Mouse (Mus musculus) megakaryocyte, embryonic 14.5 days (primary cell): ENCODE data around the gene Tma16.

Experiments
- FLI1 ChIP-seq: IDR thresholded peaks from 2 replicates; pipeline ENCODE4 v1.6.1; 2012; ENCODE audit warnings: low read length, inconsistent platforms, mixed read lengths
- GATA1 ChIP-seq: IDR thresholded peaks from 3 replicates; pipeline ENCODE4 v1.6.1; 2012; ENCODE audit warnings: mixed read lengths, low read length, inconsistent platforms, borderline replicate concordance

DNA sequence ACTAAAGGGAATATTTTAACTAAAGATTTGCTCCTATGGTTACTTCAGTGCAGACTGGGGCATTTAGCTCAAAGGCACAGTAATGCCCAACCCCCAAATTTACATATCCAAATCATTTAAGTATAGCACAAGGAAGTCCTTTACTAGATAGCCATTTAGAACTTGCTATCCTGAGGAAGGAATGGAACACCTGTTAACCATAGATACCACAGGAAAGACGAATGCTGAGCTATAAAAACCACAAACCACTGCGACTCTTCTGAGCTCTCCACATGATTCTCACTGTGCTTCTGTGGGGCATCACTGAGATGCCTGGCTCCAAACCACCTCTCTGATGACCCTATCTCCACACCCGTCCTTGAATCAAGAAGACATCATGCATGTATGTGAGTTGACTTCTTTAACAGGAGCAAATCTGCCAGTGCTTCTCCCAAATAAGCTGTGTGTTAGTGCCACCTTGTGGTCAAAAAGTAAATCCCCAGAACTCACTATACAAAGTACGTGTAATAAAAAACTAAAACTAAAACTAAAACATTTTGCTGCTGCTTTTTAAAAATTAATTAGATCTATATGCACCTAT, 10.8 kb upstream of the Tma16 start:
- TF ChIP-seq GATA1 = no peak
- TF ChIP-seq FLI1 = no peak
